Mouse (Mus musculus) megakaryocyte, adult 5-6 weeks (primary cell): ENCODE measurements around the gene Mansc1. TPM values are rescaled to one million over a fixed set of nuclear protein-coding genes. Genes with fewer than 3 reads are reported as not detected.
"Not testable (repeated sequence)": the region's sequence is repeated elsewhere in the genome, so short reads cannot be mapped to it uniquely, and the experiment has no call there.

Experiments
- ATAC-seq: 2 replicates; pipeline ENCODE4 v1.8.0; 2016; ENCODE audit warnings: mild to moderate bottlenecking, inconsistent platforms; ENCODE audit not compliant: poor library complexity, severe bottlenecking
- total RNA-seq, 2 experiments: library from RNA; stranded (forward) in 1 of 2; stranded (reverse) in 1 of 2; fragments of 153-499, 151-499 nt in 1 of 2; fragments of 221-1000, 200-1000 nt in 1 of 2; gene quantifications; 2 replicates each; pipeline versions ENCODE4 v1.2.3 to v1.2.4; 2015 to 2017

Gene Mansc1
- total RNA-seq (2015) (1.6 and 4.0 TPM in 2 replicates), total RNA-seq (2017) (0.81 and 1.5 TPM in 2 replicates)

GRCm38 (mm10) chr6:134631947-134632687 is at the start of gene Mansc1:
Gene Mansc1, minus strand, starts transcription at chr6:134632488.
- peak; percentile 80 for ATAC-seq

- not testable (repeated sequence) for ATAC-seq
These were observed 47.0 kb upstream of the Mansc1 start for GRCm38 (mm10) chr6:134679330-134679729.

GRCm38 (mm10) chr6:134678037-134678436 is 45.7 kb upstream of the Mansc1 start:
- no peak for ATAC-seq

GRCm38 (mm10) chr6:134677504-134677903 is 45.2 kb upstream of the Mansc1 start:
- ATAC-seq, result no peak

GRCm38 (mm10) chr6:134673712-134674111 is 41.4 kb upstream of the Mansc1 start:
- peak; percentile 98 for ATAC-seq

- no peak for ATAC-seq
These were observed 38.7 kb upstream of the Mansc1 start for GRCm38 (mm10) chr6:134670881-134671411.

GRCm38 (mm10) chr6:134669179-134669865 is 37.0 kb upstream of the Mansc1 start:
- no peak for ATAC-seq

- ATAC-seq, result no peak
These were observed 36.2 kb upstream of the Mansc1 start for GRCm38 (mm10) chr6:134668519-134668918.

- ATAC-seq, result no peak
These were observed 33.5 kb upstream of the Mansc1 start for GRCm38 (mm10) chr6:134665817-134666216.

- ATAC-seq, result no peak
These were observed 32.3 kb upstream of the Mansc1 start for GRCm38 (mm10) chr6:134664573-134664972.

- ATAC-seq, result no peak
These were observed 28.6 kb upstream of the Mansc1 start for GRCm38 (mm10) chr6:134660714-134661406.

GRCm38 (mm10) chr6:134659108-134659958 is 27.0 kb upstream of the Mansc1 start:
- ATAC-seq, result peak; percentile 98

- ATAC-seq, result no peak
These were observed 24.2 kb upstream of the Mansc1 start for GRCm38 (mm10) chr6:134656527-134656926.

- ATAC-seq, result no peak
These were observed 16.1 kb upstream of the Mansc1 start for GRCm38 (mm10) chr6:134648356-134648755.

- no peak for ATAC-seq
These were observed 15.3 kb upstream of the Mansc1 start for GRCm38 (mm10) chr6:134647621-134648020.

- ATAC-seq, result no peak
These were observed 14.5 kb upstream of the Mansc1 start for GRCm38 (mm10) chr6:134646835-134647234.

- ATAC-seq, result no peak
These were observed 11.0 kb upstream of the Mansc1 start for GRCm38 (mm10) chr6:134643296-134643695.

- peak; percentile 56 for ATAC-seq
These were observed 9.6 kb upstream of the Mansc1 start for GRCm38 (mm10) chr6:134641738-134642446.
